Mouse (Mus musculus) heart, postnatal 0 days (tissue): ENCODE data around the gene Natd1.

Experiments
- CTCF ChIP-seq: IDR thresholded peaks from 2 replicates; pipeline ENCODE4 v1.5.1; 2016; ENCODE audit warnings: antibody characterized with exemption, control low read depth, low read depth
- EP300 ChIP-seq: IDR thresholded peaks from 2 replicates; pipeline ENCODE4 v1.6.1; 2016; ENCODE audit warnings: antibody characterized with exemption, low read depth

DNA sequence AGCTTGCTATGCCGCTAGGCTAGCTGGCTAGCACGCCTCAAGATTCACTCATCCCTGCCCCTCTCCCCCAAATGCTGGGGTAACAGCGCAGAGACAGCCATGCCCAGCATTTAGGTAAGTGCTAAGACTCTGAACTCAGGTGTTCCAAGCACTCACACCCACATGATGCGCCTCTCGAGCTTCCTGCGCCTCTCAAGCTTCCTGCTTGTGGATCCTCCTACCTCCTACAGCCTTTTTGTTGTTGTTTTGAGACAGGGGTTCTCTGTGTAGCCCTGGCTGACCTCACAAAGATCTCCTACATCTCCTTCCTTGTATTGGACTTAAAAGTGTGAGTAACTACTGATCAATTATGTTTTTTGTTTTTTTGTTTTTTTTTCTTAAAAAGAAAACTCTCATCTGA lies 41.4 kb downstream of the Natd1 start:
- TF ChIP-seq CTCF = no peak
- no peak for TF ChIP-seq EP300
